Mouse (Mus musculus): ENCODE results near the gene Twf1. TPM values are rescaled to one million over a fixed set of nuclear protein-coding genes. Genes with fewer than 3 reads are reported as not detected.
A peak's percentile ranks its signal among the peaks of the same experiment; 100 is the strongest.

Twf1 gene
- total and polyA plus RNA-seq, 2 experiments from 2014 or later = 50.0 to 74.9 TPM

DNA sequence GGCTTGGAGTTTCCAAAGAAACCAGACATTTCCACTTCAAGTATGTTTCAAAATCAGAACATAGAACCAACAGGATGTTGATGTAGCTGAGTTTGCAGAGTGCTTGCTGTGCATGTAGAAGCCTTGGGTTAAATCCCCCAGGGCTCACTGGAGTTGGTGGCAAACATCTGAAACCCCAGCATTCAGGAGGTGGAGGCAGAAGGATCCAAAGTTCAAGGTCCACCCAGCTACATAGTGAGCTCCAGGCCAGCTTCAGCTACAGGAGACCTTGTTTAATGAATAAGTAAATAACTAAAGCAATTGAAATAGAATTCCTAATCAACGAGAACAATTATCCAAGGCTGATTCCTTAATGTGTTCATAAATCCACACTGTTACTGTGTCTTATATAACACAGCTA is 3.9 kb upstream of the Twf1 start:
- no peaks in the 10 kb centered on the region; the same call in 1 of the 2 replicates for H3K27me3 ChIP-seq (ENCODE audit: insufficient read depth, low read length)
- H3K36me3 ChIP-seq (ENCODE audit: insufficient read depth) = no peaks in the 10 kb centered on the region
- no peak overlapping the region for H3K4me2 ChIP-seq (ENCODE audit: low read depth)
- WGBS = 80% methylated on average over 1 of the region's 1 CpGs
- no peak for TF ChIP-seq CTCF (IDR thresholded peaks at IDR 0.05; ENCODE audit: low read depth)
- no peak overlapping the region for H3K27ac ChIP-seq (ENCODE audit: low read depth, low read length)
- H3K4me3 ChIP-seq (ENCODE audit: low read depth, low read length) = no peak overlapping the region
- H3K4me1 ChIP-seq (ENCODE audit: insufficient read depth) = no peaks in the 10 kb centered on the region
- H3K9me3 ChIP-seq (ENCODE audit: low read length) = no peaks in the 10 kb centered on the region
- no peak for DNase-seq
- ATAC-seq = no peak
- H3K9ac ChIP-seq = no peak overlapping the region

DNA sequence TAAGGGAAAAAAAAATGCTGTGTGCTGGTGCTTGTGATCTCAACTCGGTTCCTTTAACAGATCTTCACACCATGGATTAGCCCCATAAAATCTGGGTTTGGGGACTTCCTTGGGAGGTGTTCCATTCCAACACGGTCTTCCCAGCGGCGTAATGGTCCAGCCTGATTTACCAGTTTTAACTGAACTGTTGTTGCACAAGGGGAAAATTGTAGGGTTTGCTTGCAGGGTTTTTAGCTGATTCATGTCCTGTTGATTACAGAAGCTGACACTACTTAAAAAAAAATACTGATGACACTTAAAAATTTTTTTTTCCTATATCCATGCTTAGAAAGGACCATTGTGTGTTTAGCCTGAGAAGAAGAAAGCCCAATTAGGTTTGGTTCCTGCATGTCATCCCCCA is 1.7 kb upstream of the Twf1 start:
- no peak overlapping the region for H3K27ac ChIP-seq (ENCODE audit: low read depth, low read length)
- DNase-seq (no peak), ATAC-seq (no peak)
- H3K4me3 ChIP-seq (ENCODE audit: low read depth, low read length) = no peak overlapping the region
- no peak for TF ChIP-seq CTCF (IDR thresholded peaks at IDR 0.05; ENCODE audit: low read depth)
- H3K4me2 ChIP-seq (ENCODE audit: low read depth) = no peak overlapping the region
- no peaks in the 10 kb centered on the region for H3K9me3 ChIP-seq (ENCODE audit: low read length)
- no peaks in the 10 kb centered on the region; the same call in 1 of the 2 replicates for H3K27me3 ChIP-seq (ENCODE audit: insufficient read depth, low read length)
- 84% methylated on average over 4 of the region's 4 CpGs for WGBS
- H3K36me3 ChIP-seq (ENCODE audit: insufficient read depth) = no peaks in the 10 kb centered on the region
- no peaks in the 10 kb centered on the region for H3K4me1 ChIP-seq (ENCODE audit: insufficient read depth)
- H3K9ac ChIP-seq = no peak overlapping the region

DNA sequence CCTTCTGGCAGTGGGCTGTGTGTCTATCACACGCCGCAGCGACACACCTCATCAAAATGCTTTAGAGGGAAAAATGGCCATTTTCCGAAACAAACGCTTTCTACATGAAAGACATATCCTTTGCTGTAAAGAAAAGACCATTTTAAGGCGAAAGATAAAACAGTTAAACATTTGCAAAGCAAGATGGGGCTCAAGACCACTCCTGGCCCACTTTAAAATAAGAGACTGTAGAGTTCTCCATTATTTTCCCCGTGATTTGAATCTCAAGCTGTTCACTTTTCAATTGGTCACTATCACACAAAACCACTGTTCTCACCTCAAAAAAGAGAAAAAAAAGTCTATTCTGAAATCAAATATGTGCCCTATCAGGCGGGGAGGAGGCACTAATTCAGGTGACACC is 394 bp upstream of the Twf1 start:
- TF ChIP-seq CTCF (IDR thresholded peaks at IDR 0.05; ENCODE audit: low read depth) = no peak
- Histone ChIP-seq H3K36me3 (ENCODE audit: insufficient read depth) (0 out of 2 replicates have a peak, but pooled peaks cover 4% of the 10 kb centered on the region), H3K27me3 (ENCODE audit: insufficient read depth, low read length) (no peaks in the 10 kb centered on the region; the same call in 1 of the 2 replicates), H3K9ac (peak overlapping the region; percentile 75), H3K9me3 (ENCODE audit: low read length) (no peaks in the 10 kb centered on the region), H3K4me2 (ENCODE audit: low read depth) (peak overlapping the region; percentile 54), H3K27ac (ENCODE audit: low read depth, low read length) (peak overlapping the region; percentile 59), H3K4me3 (ENCODE audit: low read depth, low read length) (peak overlapping the region; percentile 95), H3K4me1 (ENCODE audit: insufficient read depth) (no peaks in the 10 kb centered on the region)
- DNase-seq (no peak), ATAC-seq (peak; percentile 4)
- WGBS = 9% methylated on average over 8 of the region's 8 CpGs

DNA sequence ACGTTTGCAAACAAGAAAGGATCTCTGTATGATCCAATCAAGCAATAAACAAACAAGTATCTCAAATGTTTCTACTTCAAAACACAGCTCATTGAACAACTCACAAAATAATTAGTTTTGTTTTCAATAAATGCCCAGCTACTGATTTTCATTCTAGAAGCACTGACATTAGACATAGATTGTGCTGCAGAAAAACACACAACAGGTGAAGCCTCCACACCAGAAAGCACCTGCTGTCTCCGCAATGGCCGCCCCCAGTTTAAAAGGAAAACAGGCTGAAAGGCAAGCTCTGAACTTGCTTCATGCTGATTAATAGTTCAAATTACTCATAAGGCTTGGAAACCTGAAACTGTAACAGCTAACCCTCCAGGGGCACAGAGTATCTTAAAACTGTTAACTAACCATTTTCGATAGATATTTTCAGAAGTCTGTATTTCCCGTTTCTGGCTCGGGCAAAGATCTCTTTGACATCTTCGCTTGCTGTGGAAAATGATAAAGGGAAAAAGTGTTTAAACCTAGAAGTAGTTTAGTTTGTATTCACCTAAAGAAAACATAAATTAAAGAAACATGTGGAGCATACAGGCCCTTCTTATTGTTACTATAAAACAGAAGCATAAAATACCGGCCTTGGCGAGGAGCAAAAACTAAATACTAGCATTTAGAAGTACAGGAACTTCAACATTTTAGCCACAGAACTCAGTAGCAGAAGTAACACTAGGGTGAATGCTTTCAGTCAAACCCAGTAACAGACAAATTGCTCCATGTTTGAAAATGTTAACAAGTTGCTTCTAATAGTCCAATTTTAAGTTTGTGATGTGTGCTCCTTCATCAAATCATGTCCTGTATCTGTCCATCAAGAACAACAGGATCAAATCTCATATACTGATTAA is 1.6 kb downstream of the Twf1 start:
- no peak overlapping the region for H3K27ac ChIP-seq (ENCODE audit: low read depth, low read length)
- no peaks in the 10 kb centered on the region for H3K9me3 ChIP-seq (ENCODE audit: low read length)
- H3K4me3 ChIP-seq (ENCODE audit: low read depth, low read length) = no peak overlapping the region
- no peak for TF ChIP-seq CTCF (IDR thresholded peaks at IDR 0.05; ENCODE audit: low read depth)
- H3K27me3 ChIP-seq (ENCODE audit: insufficient read depth, low read length) = no peaks in the 10 kb centered on the region
- H3K9ac ChIP-seq = no peak overlapping the region
- 87% methylated on average over 9 of the region's 9 CpGs for WGBS
- DNase-seq (no peak), ATAC-seq (no peak)
- 0 out of 2 replicates have a peak overlapping the region, but pooled peaks have one; percentile 62 for H3K4me2 ChIP-seq (ENCODE audit: low read depth)
- peaks cover 24% of the 10 kb centered on the region for H3K36me3 ChIP-seq (ENCODE audit: insufficient read depth)
- H3K4me1 ChIP-seq (ENCODE audit: insufficient read depth) = no peaks in the 10 kb centered on the region

DNA sequence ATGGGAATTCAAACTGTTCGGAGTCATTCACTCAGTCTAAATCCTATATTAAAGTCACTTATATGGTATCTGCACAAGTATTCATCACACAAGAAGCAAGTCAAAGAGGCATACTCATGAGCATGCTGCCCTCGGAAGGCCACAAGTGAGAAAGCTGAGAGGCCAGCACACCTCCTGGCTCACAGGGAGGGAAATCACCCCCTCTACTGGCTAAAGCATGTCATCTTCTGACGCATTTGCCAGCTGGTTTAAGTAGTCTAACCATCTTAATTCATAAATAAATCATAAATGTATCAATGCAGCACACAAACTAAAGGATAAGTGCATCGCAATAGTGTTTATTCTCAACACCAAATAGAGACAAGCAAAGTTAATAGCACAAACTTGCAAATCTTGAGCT is 5.0 kb downstream of the Twf1 start:
- peak; percentile 27; the same call in 1 of the 2 replicates for TF ChIP-seq CTCF (IDR thresholded peaks at IDR 0.05; ENCODE audit: low read depth)
- no peak overlapping the region for H3K4me3 ChIP-seq (ENCODE audit: low read depth, low read length)
- no peak for DNase-seq
- 87% methylated on average over 4 of the region's 4 CpGs for WGBS
- H3K9ac ChIP-seq = no peak overlapping the region
- no peak overlapping the region for H3K27ac ChIP-seq (ENCODE audit: low read depth, low read length)
- H3K4me1 ChIP-seq (ENCODE audit: insufficient read depth) = no peaks in the 10 kb centered on the region
- no peaks in the 10 kb centered on the region for H3K27me3 ChIP-seq (ENCODE audit: insufficient read depth, low read length)
- peaks cover 51% of the 10 kb centered on the region for H3K36me3 ChIP-seq (ENCODE audit: insufficient read depth)
- no peaks in the 10 kb centered on the region for H3K9me3 ChIP-seq (ENCODE audit: low read length)
- no peak overlapping the region for H3K4me2 ChIP-seq (ENCODE audit: low read depth)
- no peak for ATAC-seq

DNA sequence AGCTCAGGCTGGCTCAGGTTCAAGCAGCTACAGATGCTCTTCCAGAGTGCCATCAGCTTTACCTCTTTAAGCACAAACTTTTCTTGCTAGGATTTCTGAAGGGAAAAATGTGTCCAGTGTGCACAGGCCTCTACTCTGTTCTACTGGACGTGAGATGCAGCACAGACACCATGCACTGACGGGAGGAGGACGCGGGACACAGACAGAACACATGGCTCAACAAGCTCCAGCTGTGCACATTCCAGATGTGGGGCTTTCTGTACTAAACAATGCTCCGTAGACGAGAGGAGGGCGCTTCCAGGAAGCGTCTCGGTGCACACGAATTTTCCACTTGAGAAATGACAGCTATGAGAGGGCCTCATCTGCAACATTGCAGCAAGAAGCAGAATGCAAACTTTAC is 6.5 kb downstream of the Twf1 start:
- Histone ChIP-seq H3K9ac (no peak overlapping the region), H3K27ac (ENCODE audit: low read depth, low read length) (no peak overlapping the region), H3K4me3 (ENCODE audit: low read depth, low read length) (no peak overlapping the region), H3K4me2 (ENCODE audit: low read depth) (no peak overlapping the region), H3K27me3 (ENCODE audit: insufficient read depth, low read length) (no peaks in the 10 kb centered on the region), H3K4me1 (ENCODE audit: insufficient read depth) (no peaks in the 10 kb centered on the region), H3K9me3 (ENCODE audit: low read length) (no peaks in the 10 kb centered on the region), H3K36me3 (ENCODE audit: insufficient read depth) (peaks cover 53% of the 10 kb centered on the region)
- WGBS = 90% methylated on average over 10 of the region's 10 CpGs
- no peak for DNase-seq
- TF ChIP-seq CTCF (IDR thresholded peaks at IDR 0.05; ENCODE audit: low read depth) = no peak
- ATAC-seq = no peak

DNA sequence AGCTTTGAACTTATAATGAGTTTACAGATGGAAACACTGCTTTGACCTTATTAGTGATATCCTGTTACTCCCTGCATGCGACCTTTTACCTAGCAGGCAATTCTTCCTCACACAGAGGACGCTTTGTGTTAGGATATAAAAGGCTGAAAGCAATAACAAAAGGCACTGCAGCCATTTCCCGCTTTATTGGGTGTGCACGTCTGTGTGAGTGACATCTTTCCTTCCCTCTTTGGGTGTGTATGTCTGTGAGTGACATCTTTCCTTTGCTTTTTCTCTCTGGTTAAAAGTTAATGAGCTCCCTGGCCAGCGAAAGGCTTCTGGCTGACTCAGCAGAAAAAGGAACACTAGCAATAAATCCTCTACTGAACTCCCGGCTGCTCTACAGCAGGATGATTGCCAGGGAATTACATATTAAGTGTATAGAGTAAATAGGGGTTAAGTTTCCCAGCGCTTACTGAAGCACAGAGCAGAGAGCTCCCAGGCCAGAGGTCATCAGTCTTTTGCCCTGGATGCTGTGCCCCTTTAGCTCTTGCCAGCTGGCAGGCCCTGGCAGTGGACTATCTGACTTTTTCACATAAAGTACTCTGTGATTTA is 7.6 kb downstream of the Twf1 start:
- Histone ChIP-seq H3K36me3 (ENCODE audit: insufficient read depth) (peaks cover 56% of the 10 kb centered on the region), H3K4me3 (ENCODE audit: low read depth, low read length) (no peak overlapping the region), H3K4me2 (ENCODE audit: low read depth) (no peak overlapping the region), H3K27ac (ENCODE audit: low read depth, low read length) (no peak overlapping the region), H3K9me3 (ENCODE audit: low read length) (no peaks in the 10 kb centered on the region), H3K9ac (no peak overlapping the region), H3K27me3 (ENCODE audit: insufficient read depth, low read length) (no peaks in the 10 kb centered on the region), H3K4me1 (ENCODE audit: insufficient read depth) (no peaks in the 10 kb centered on the region)
- DNase-seq (no peak), ATAC-seq (no peak)
- WGBS = 30% methylated on average over 7 of the region's 7 CpGs
- no peak for TF ChIP-seq CTCF (IDR thresholded peaks at IDR 0.05; ENCODE audit: low read depth)

Measured in forebrain, postnatal 0 days (tissue).